Mouse (Mus musculus): ENCODE data around the gene Cabp2. TPM values are rescaled to one million over a fixed set of nuclear protein-coding genes. Genes with fewer than 3 reads are reported as not detected.
"Not testable (repeated sequence)": the region's sequence is repeated elsewhere in the genome, so short reads cannot be mapped to it uniquely, and the experiment has no call there.

Gene Cabp2
- polyA plus RNA-seq, 1 experiment from 2014 or later = not detected

- H3K27me3 ChIP-seq (ENCODE audit: control insufficient read depth, insufficient read depth, low read length) = no peaks in the 10 kb centered on the region
- H3K4me2 ChIP-seq (ENCODE audit: low read depth, low read length) = no peak overlapping the region
- DNase-seq (ENCODE audit: low spot score) (no peak), ATAC-seq (replicated peaks; ENCODE audit: insufficient number of reproducible peaks, low FRiP score, low TSS enrichment, low read depth) (no peak)
- H3K9ac ChIP-seq (replicated peaks; ENCODE audit: low read length) = no peak overlapping the region
- no peaks in the 10 kb centered on the region for H3K36me3 ChIP-seq (replicated peaks; ENCODE audit: control insufficient read depth, insufficient read depth, low read depth, low read length)
- no peak overlapping the region for H3K4me3 ChIP-seq (ENCODE audit: low read depth, low read length)
- no peaks in the 10 kb centered on the region for H3K9me3 ChIP-seq (replicated peaks; ENCODE audit: control insufficient read depth, low read length)
- 91% methylated on average over 7 of the region's 7 CpGs for WGBS
- no peak overlapping the region for H3K27ac ChIP-seq (replicated peaks; ENCODE audit: low read depth, low read length)
- no peaks in the 10 kb centered on the region for H3K4me1 ChIP-seq (ENCODE audit: control insufficient read depth, insufficient read depth, low read length)
Observed at GRCm38 (mm10) chr19:4057962-4058361, 23.4 kb upstream of the Cabp2 start.

- Histone ChIP-seq H3K36me3 (replicated peaks; ENCODE audit: control insufficient read depth, insufficient read depth, low read depth, low read length) (no peaks in the 10 kb centered on the region), H3K27me3 (ENCODE audit: control insufficient read depth, insufficient read depth, low read length) (no peaks in the 10 kb centered on the region), H3K9ac (replicated peaks; ENCODE audit: low read length) (no peak overlapping the region), H3K27ac (replicated peaks; ENCODE audit: low read depth, low read length) (no peak overlapping the region), H3K4me2 (ENCODE audit: low read depth, low read length) (no peak overlapping the region), H3K4me1 (ENCODE audit: control insufficient read depth, insufficient read depth, low read length) (no peaks in the 10 kb centered on the region), H3K9me3 (replicated peaks; ENCODE audit: control insufficient read depth, low read length) (no peaks in the 10 kb centered on the region), H3K4me3 (ENCODE audit: low read depth, low read length) (no peak overlapping the region)
- DNase-seq (ENCODE audit: low spot score) (no peak), ATAC-seq (replicated peaks; ENCODE audit: insufficient number of reproducible peaks, low FRiP score, low TSS enrichment, low read depth) (no peak)
- 91% methylated on average over 5 of the region's 5 CpGs for WGBS
Observed at GRCm38 (mm10) chr19:4058581-4058980, 22.8 kb upstream of the Cabp2 start.

DNA sequence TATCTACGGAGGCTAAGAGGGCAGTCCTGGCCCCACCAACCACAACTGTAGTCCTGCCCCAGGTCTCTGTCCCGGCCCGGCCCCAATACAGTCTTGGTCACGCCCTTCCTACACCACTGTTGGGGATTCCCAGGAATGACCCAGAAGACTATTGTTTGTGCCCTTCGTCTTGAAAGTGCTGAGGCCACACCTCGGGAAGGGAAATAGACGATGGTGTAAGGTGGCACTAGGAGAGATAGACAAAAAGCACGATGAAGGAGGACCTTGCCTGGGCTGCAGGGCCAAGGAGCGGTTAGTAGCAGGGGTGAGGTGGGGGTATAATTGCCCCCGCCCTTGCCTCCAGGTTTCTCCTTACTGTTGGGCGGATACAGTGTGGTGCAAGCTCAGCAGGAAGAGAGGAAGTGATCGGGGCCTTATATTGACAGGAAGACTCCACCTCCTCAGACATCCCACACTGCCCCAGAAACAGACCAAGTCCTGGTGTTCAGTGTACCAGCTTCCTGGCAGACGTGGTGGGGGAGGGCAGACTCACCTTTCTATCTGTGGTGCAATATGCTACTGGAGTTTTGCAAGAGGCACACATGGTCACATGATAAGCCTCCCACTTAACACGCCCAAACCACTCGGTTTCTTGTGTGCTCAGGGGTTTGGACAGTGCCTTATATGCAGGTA is 22.2 kb upstream of the Cabp2 start, which contains the start of gene Gstp3:
Gene Gstp3 (minus strand): TSS at position 501 of the 672 bp plus-strand sequence.
- H3K4me1 ChIP-seq (ENCODE audit: control insufficient read depth, insufficient read depth, low read length) = no peaks in the 10 kb centered on the region
- no peak for ATAC-seq (replicated peaks; ENCODE audit: insufficient number of reproducible peaks, low FRiP score, low TSS enrichment, low read depth)
- DNase-seq (ENCODE audit: low spot score) = no peak
- no peaks in the 10 kb centered on the region for H3K27me3 ChIP-seq (ENCODE audit: control insufficient read depth, insufficient read depth, low read length)
- H3K9me3 ChIP-seq (replicated peaks; ENCODE audit: control insufficient read depth, low read length) = no peaks in the 10 kb centered on the region
- H3K27ac ChIP-seq (replicated peaks; ENCODE audit: low read depth, low read length) = no peak within 1 kb of the TSS
- no peaks in the 10 kb centered on the region for H3K36me3 ChIP-seq (replicated peaks; ENCODE audit: control insufficient read depth, insufficient read depth, low read depth, low read length)
- H3K4me2 ChIP-seq (ENCODE audit: low read depth, low read length) = no peak within 1 kb of the TSS
- H3K4me3 ChIP-seq (ENCODE audit: low read depth, low read length) = no peak within 1 kb of the TSS
- WGBS = 83% methylated on average over 15 of the region's 15 CpGs
- H3K9ac ChIP-seq (replicated peaks; ENCODE audit: low read length) = no peak within 1 kb of the TSS

- ATAC-seq (replicated peaks; ENCODE audit: insufficient number of reproducible peaks, low FRiP score, low TSS enrichment, low read depth); H3K4me2 ChIP-seq (ENCODE audit: low read depth, low read length); H3K36me3 ChIP-seq (replicated peaks; ENCODE audit: control insufficient read depth, insufficient read depth, low read depth, low read length); H3K27me3 ChIP-seq (ENCODE audit: control insufficient read depth, insufficient read depth, low read length); H3K4me1 ChIP-seq (ENCODE audit: control insufficient read depth, insufficient read depth, low read length); H3K27ac ChIP-seq (replicated peaks; ENCODE audit: low read depth, low read length); H3K4me3 ChIP-seq (ENCODE audit: low read depth, low read length); H3K9me3 ChIP-seq (replicated peaks; ENCODE audit: control insufficient read depth, low read length); DNase-seq (ENCODE audit: low spot score); H3K9ac ChIP-seq (replicated peaks; ENCODE audit: low read length): not testable (repeated sequence)
- 86% methylated on average over 8 of the region's 8 CpGs for WGBS
Observed at GRCm38 (mm10) chr19:4060044-4060898, 21.1 kb upstream of the Cabp2 start.

DNA sequence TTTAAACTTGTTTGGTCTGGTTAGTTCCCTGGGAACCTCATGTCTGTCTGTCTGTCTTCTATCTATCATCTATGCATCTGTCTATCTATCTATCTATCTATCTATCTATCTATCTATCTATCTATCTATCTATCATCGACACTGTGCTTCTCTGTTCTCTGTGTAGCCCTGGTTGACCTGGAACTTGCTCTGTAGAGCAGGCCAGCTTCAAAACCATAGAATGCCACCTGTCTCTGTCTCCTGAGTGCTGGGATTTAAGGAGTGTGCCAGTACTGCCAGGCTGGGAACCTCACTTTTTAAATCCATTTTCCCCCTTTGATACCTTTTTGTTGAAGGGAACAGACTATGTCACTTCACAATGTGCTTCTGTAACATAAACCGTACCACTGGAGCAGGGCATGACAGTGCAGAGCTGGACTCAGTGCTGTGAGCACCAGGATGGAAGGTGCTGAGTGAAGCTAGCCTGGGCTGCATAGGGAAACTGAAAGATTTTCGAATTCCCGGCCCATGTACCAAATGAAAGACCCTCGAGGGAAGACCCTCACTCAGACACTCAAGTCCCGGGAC is 20.4 kb upstream of the Cabp2 start:
- Histone ChIP-seq H3K4me1 (ENCODE audit: control insufficient read depth, insufficient read depth, low read length) (no peaks in the 10 kb centered on the region), H3K4me2 (ENCODE audit: low read depth, low read length) (no peak overlapping the region), H3K27me3 (ENCODE audit: control insufficient read depth, insufficient read depth, low read length) (no peaks in the 10 kb centered on the region), H3K9me3 (replicated peaks; ENCODE audit: control insufficient read depth, low read length) (no peaks in the 10 kb centered on the region), H3K9ac (replicated peaks; ENCODE audit: low read length) (no peak overlapping the region), H3K27ac (replicated peaks; ENCODE audit: low read depth, low read length) (no peak overlapping the region), H3K36me3 (replicated peaks; ENCODE audit: control insufficient read depth, insufficient read depth, low read depth, low read length) (no peaks in the 10 kb centered on the region), H3K4me3 (ENCODE audit: low read depth, low read length) (no peak overlapping the region)
- whole genome bisulfite sequencing = 85% methylated on average over 5 of the region's 6 CpGs
- ATAC-seq (replicated peaks; ENCODE audit: insufficient number of reproducible peaks, low FRiP score, low TSS enrichment, low read depth) (no peak), DNase-seq (ENCODE audit: low spot score) (no peak)

DNA sequence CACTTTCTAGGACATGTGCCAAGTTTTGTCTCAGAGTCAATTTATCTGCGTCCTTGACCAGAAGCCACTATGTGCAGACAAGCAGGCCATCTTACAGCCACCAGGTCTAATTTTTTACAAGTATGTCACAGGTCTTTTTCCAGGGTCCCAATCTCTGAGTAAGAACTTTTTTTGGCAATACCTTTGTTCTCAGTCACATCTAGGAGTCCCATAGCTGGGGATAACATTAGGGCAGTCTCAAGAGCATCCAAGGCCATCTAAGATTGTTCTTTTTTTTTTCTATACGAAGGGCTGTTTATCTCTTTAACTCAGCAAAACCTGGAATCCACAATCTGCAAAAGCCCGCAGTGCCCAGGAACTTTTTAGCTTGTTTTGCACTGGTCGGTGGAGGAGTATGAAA is 18.0 kb upstream of the Cabp2 start:
- DNase-seq (ENCODE audit: low spot score); H3K9ac ChIP-seq (replicated peaks; ENCODE audit: low read length); H3K36me3 ChIP-seq (replicated peaks; ENCODE audit: control insufficient read depth, insufficient read depth, low read depth, low read length); H3K4me1 ChIP-seq (ENCODE audit: control insufficient read depth, insufficient read depth, low read length); H3K4me2 ChIP-seq (ENCODE audit: low read depth, low read length); H3K4me3 ChIP-seq (ENCODE audit: low read depth, low read length); H3K27me3 ChIP-seq (ENCODE audit: control insufficient read depth, insufficient read depth, low read length); ATAC-seq (replicated peaks; ENCODE audit: insufficient number of reproducible peaks, low FRiP score, low TSS enrichment, low read depth); H3K27ac ChIP-seq (replicated peaks; ENCODE audit: low read depth, low read length); H3K9me3 ChIP-seq (replicated peaks; ENCODE audit: control insufficient read depth, low read length): not testable (repeated sequence)
- WGBS = 86% methylated on average over 2 of the region's 4 CpGs

DNA sequence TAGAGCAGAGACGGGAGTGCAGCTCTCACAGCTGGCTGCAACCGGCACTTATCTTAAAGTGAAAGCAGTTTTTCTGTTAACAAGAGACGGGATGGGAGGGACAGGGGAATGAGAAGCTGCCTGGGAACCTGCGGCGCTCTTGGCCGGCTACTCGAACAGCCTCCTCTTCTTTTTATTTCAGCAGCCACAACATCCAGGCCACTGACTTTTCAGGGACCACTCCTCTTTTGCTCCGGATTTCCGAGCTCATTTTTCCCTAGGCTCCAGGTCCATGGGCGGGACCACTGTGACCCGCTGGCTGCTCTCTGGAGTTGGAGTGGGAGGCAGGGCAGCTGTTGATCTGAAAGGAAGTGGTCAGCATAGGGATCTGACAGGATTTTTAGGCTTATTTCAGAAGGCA is 16.9 kb upstream of the Cabp2 start:
- not testable (repeated sequence) for H3K4me1 ChIP-seq (ENCODE audit: control insufficient read depth, insufficient read depth, low read length); H3K27me3 ChIP-seq (ENCODE audit: control insufficient read depth, insufficient read depth, low read length); ATAC-seq (replicated peaks; ENCODE audit: insufficient number of reproducible peaks, low FRiP score, low TSS enrichment, low read depth); H3K36me3 ChIP-seq (replicated peaks; ENCODE audit: control insufficient read depth, insufficient read depth, low read depth, low read length); DNase-seq (ENCODE audit: low spot score); H3K9me3 ChIP-seq (replicated peaks; ENCODE audit: control insufficient read depth, low read length); H3K27ac ChIP-seq (replicated peaks; ENCODE audit: low read depth, low read length); H3K4me2 ChIP-seq (ENCODE audit: low read depth, low read length); H3K4me3 ChIP-seq (ENCODE audit: low read depth, low read length); H3K9ac ChIP-seq (replicated peaks; ENCODE audit: low read length)
- no CpG with 5 or more reads among the region's 11 CpGs for WGBS

GRCm38 (mm10) chr19:4066280-4066679 is 15.1 kb upstream of the Cabp2 start:
- H3K9me3 ChIP-seq (replicated peaks; ENCODE audit: control insufficient read depth, low read length) = no peaks in the 10 kb centered on the region
- H3K27me3 ChIP-seq (ENCODE audit: control insufficient read depth, insufficient read depth, low read length) = no peaks in the 10 kb centered on the region
- no peak for ATAC-seq (replicated peaks; ENCODE audit: insufficient number of reproducible peaks, low FRiP score, low TSS enrichment, low read depth)
- H3K9ac ChIP-seq (replicated peaks; ENCODE audit: low read length) = no peak overlapping the region
- DNase-seq (ENCODE audit: low spot score) = no peak
- H3K4me1 ChIP-seq (ENCODE audit: control insufficient read depth, insufficient read depth, low read length) = no peaks in the 10 kb centered on the region
- no peak overlapping the region for H3K27ac ChIP-seq (replicated peaks; ENCODE audit: low read depth, low read length)
- H3K36me3 ChIP-seq (replicated peaks; ENCODE audit: control insufficient read depth, insufficient read depth, low read depth, low read length) = no peaks in the 10 kb centered on the region
- no peak overlapping the region for H3K4me3 ChIP-seq (ENCODE audit: low read depth, low read length)
- WGBS = 84% methylated on average over 6 of the region's 6 CpGs
- H3K4me2 ChIP-seq (ENCODE audit: low read depth, low read length) = no peak overlapping the region

Measured in embryonic facial prominence, embryonic 11.5 days (tissue).